Mouse (Mus musculus): ENCODE measurements around the gene Atp6v0a4.

Gene Atp6v0a4

GRCm38 (mm10) chr6:38123471-38124206, 747 bp downstream of the Atp6v0a4 start:
- DNase-seq, result no peak

- DNase-seq, result no peak
Observed at GRCm38 (mm10) chr6:38122791-38123190, 1.6 kb downstream of the Atp6v0a4 start.

GRCm38 (mm10) chr6:38121843-38122242, 2.5 kb downstream of the Atp6v0a4 start:
- DNase-seq, result no peak

GRCm38 (mm10) chr6:38120681-38121371, 3.6 kb downstream of the Atp6v0a4 start:
- DNase-seq, result no peak

GRCm38 (mm10) chr6:38118341-38118740, 6.0 kb downstream of the Atp6v0a4 start:
- no peak for DNase-seq

- no peak for DNase-seq
Observed at GRCm38 (mm10) chr6:38116107-38116770, 8.1 kb downstream of the Atp6v0a4 start.

GRCm38 (mm10) chr6:38110859-38111258, 13.5 kb downstream of the Atp6v0a4 start:
- DNase-seq, result no peak

- DNase-seq, result no peak
Observed at GRCm38 (mm10) chr6:38109871-38110270, 14.5 kb downstream of the Atp6v0a4 start.

GRCm38 (mm10) chr6:38109160-38109795, 15.1 kb downstream of the Atp6v0a4 start, which contains the start of gene Tmem213:
Gene Tmem213, plus strand, starts transcription at chr6:38109255.
- DNase-seq, result no peak

GRCm38 (mm10) chr6:38108449-38108848, 15.9 kb downstream of the Atp6v0a4 start:
- DNase-seq, result no peak

GRCm38 (mm10) chr6:38105924-38106323, 18.5 kb downstream of the Atp6v0a4 start:
- DNase-seq, result no peak

GRCm38 (mm10) chr6:38103775-38104174, 20.6 kb downstream of the Atp6v0a4 start:
- DNase-seq, result no peak

GRCm38 (mm10) chr6:38102216-38102795, 22.1 kb downstream of the Atp6v0a4 start:
- DNase-seq, result no peak

- DNase-seq, result no peak
Observed at GRCm38 (mm10) chr6:38096961-38097370, 27.4 kb downstream of the Atp6v0a4 start.

GRCm38 (mm10) chr6:38094701-38095100, 29.7 kb downstream of the Atp6v0a4 start:
- no peak for DNase-seq

GRCm38 (mm10) chr6:38092539-38092938, 31.8 kb downstream of the Atp6v0a4 start:
- DNase-seq, result no peak

GRCm38 (mm10) chr6:38087242-38088026, 37.0 kb downstream of the Atp6v0a4 start:
- DNase-seq, result no peak

- no peak for DNase-seq
Observed at GRCm38 (mm10) chr6:38083204-38083603, 41.2 kb downstream of the Atp6v0a4 start.

GRCm38 (mm10) chr6:38081727-38082341, 42.6 kb downstream of the Atp6v0a4 start:
- no peak for DNase-seq

- no peak for DNase-seq
Observed at GRCm38 (mm10) chr6:38080364-38080763, 44.0 kb downstream of the Atp6v0a4 start.

GRCm38 (mm10) chr6:38073592-38073991, 50.8 kb downstream of the Atp6v0a4 start:
- DNase-seq, result no peak

All from B cell, adult 2 months (primary cell).